Mouse (Mus musculus): Measurements from ENCODE around the gene Fgfr2. TPM values are rescaled to one million over a fixed set of nuclear protein-coding genes. Genes with fewer than 3 reads are reported as not detected.
A peak's percentile ranks its signal among the peaks of the same experiment; 100 is the strongest.

Gene Fgfr2
- polyA plus RNA-seq, 1 experiment from 2014 or later = 86.9 TPM

GRCm38 (mm10) chr7:133159519-133159918 lies 36.4 kb upstream of the Fgfr2 start:
- Histone ChIP-seq H3K9me3 (ENCODE audit: control insufficient read depth, low read length) (no peaks in the 10 kb centered on the region), H3K27me3 (ENCODE audit: control insufficient read depth, insufficient read depth, low read length) (no peaks in the 10 kb centered on the region), H3K4me2 (ENCODE audit: low read depth) (no peak overlapping the region), H3K27ac (ENCODE audit: low read depth, low read length) (no peak overlapping the region), H3K36me3 (ENCODE audit: control insufficient read depth, insufficient read depth, low read length) (no peaks in the 10 kb centered on the region), H3K4me1 (ENCODE audit: control insufficient read depth, insufficient read depth, low read length) (no peaks in the 10 kb centered on the region), H3K4me3 (ENCODE audit: low read depth, low read length) (no peak overlapping the region), H3K9ac (ENCODE audit: low read length) (no peak overlapping the region)
- DNase-seq (ENCODE audit: low spot score) (no peak), ATAC-seq (ENCODE audit: insufficient read depth, low FRiP score, low TSS enrichment) (no peak)
- 92% methylated on average over 3 of the region's 3 CpGs for WGBS

GRCm38 (mm10) chr7:133155621-133156020 lies 32.5 kb upstream of the Fgfr2 start:
- 85% methylated on average over 12 of the region's 12 CpGs for WGBS
- DNase-seq (ENCODE audit: low spot score) (no peak), ATAC-seq (ENCODE audit: insufficient read depth, low FRiP score, low TSS enrichment) (no peak)
- no peaks in the 10 kb centered on the region for H3K9me3 ChIP-seq (ENCODE audit: control insufficient read depth, low read length)
- no peak overlapping the region for H3K27ac ChIP-seq (ENCODE audit: low read depth, low read length)
- no peak overlapping the region for H3K4me2 ChIP-seq (ENCODE audit: low read depth)
- no peaks in the 10 kb centered on the region for H3K27me3 ChIP-seq (ENCODE audit: control insufficient read depth, insufficient read depth, low read length)
- H3K4me1 ChIP-seq (ENCODE audit: control insufficient read depth, insufficient read depth, low read length) = no peaks in the 10 kb centered on the region
- H3K36me3 ChIP-seq (ENCODE audit: control insufficient read depth, insufficient read depth, low read length) = no peaks in the 10 kb centered on the region
- H3K4me3 ChIP-seq (ENCODE audit: low read depth, low read length) = no peak overlapping the region
- no peak overlapping the region for H3K9ac ChIP-seq (ENCODE audit: low read length)

- no peak for DNase-seq (ENCODE audit: low spot score)
- Histone ChIP-seq H3K4me3 (ENCODE audit: low read depth, low read length) (no peak overlapping the region), H3K4me2 (ENCODE audit: low read depth) (no peak overlapping the region), H3K27ac (ENCODE audit: low read depth, low read length) (no peak overlapping the region), H3K9me3 (ENCODE audit: control insufficient read depth, low read length) (no peaks in the 10 kb centered on the region), H3K4me1 (ENCODE audit: control insufficient read depth, insufficient read depth, low read length) (no peaks in the 10 kb centered on the region), H3K27me3 (ENCODE audit: control insufficient read depth, insufficient read depth, low read length) (no peaks in the 10 kb centered on the region), H3K36me3 (ENCODE audit: control insufficient read depth, insufficient read depth, low read length) (no peaks in the 10 kb centered on the region), H3K9ac (ENCODE audit: low read length) (no peak overlapping the region)
- WGBS = 75% methylated on average over 6 of the region's 6 CpGs
- ATAC-seq (ENCODE audit: insufficient read depth, low FRiP score, low TSS enrichment) = no peak
Measured at GRCm38 (mm10) chr7:133154846-133155245, 31.7 kb upstream of the Fgfr2 start.

GRCm38 (mm10) chr7:133139689-133140336 lies 16.7 kb upstream of the Fgfr2 start:
- no peaks in the 10 kb centered on the region for H3K4me1 ChIP-seq (ENCODE audit: control insufficient read depth, insufficient read depth, low read length)
- 88% methylated on average over 8 of the region's 8 CpGs for WGBS

GRCm38 (mm10) chr7:133133552-133133951 lies 10.4 kb upstream of the Fgfr2 start:
- DNase-seq (ENCODE audit: low spot score) = no peak
- H3K27ac ChIP-seq (ENCODE audit: low read depth, low read length) = no peak overlapping the region
- H3K36me3 ChIP-seq (ENCODE audit: control insufficient read depth, insufficient read depth, low read length) = no peaks in the 10 kb centered on the region
- H3K4me2 ChIP-seq (ENCODE audit: low read depth) = no peak overlapping the region
- H3K27me3 ChIP-seq (ENCODE audit: control insufficient read depth, insufficient read depth, low read length) = no peaks in the 10 kb centered on the region
- no peak for ATAC-seq (ENCODE audit: insufficient read depth, low FRiP score, low TSS enrichment)
- WGBS = 76% methylated on average over 5 of the region's 5 CpGs
- H3K4me3 ChIP-seq (ENCODE audit: low read depth, low read length) = no peak overlapping the region
- H3K9ac ChIP-seq (ENCODE audit: low read length) = no peak overlapping the region
- no peaks in the 10 kb centered on the region for H3K9me3 ChIP-seq (ENCODE audit: control insufficient read depth, low read length)
- H3K4me1 ChIP-seq (ENCODE audit: control insufficient read depth, insufficient read depth, low read length) = no peaks in the 10 kb centered on the region

More at GRCm38 (mm10) chr7:133139689-133140336, 16.7 kb upstream of the Fgfr2 start:
- Histone ChIP-seq H3K4me2 (ENCODE audit: low read depth) (no peak overlapping the region), H3K27me3 (ENCODE audit: control insufficient read depth, insufficient read depth, low read length) (no peaks in the 10 kb centered on the region), H3K4me3 (ENCODE audit: low read depth, low read length) (no peak overlapping the region), H3K9me3 (ENCODE audit: control insufficient read depth, low read length) (no peaks in the 10 kb centered on the region), H3K9ac (ENCODE audit: low read length) (no peak overlapping the region), H3K27ac (ENCODE audit: low read depth, low read length) (no peak overlapping the region), H3K36me3 (ENCODE audit: control insufficient read depth, insufficient read depth, low read length) (no peaks in the 10 kb centered on the region)
- peak; percentile 2 for DNase-seq (ENCODE audit: low spot score)
- no peak for ATAC-seq (ENCODE audit: insufficient read depth, low FRiP score, low TSS enrichment)

GRCm38 (mm10) chr7:133132702-133133101 lies 9.6 kb upstream of the Fgfr2 start:
- Histone ChIP-seq H3K9me3 (ENCODE audit: control insufficient read depth, low read length) (no peaks in the 10 kb centered on the region), H3K27ac (ENCODE audit: low read depth, low read length) (no peak overlapping the region), H3K4me2 (ENCODE audit: low read depth) (no peak overlapping the region), H3K27me3 (ENCODE audit: control insufficient read depth, insufficient read depth, low read length) (no peaks in the 10 kb centered on the region), H3K4me3 (ENCODE audit: low read depth, low read length) (no peak overlapping the region), H3K36me3 (ENCODE audit: control insufficient read depth, insufficient read depth, low read length) (no peaks in the 10 kb centered on the region), H3K9ac (ENCODE audit: low read length) (no peak overlapping the region), H3K4me1 (ENCODE audit: control insufficient read depth, insufficient read depth, low read length) (no peaks in the 10 kb centered on the region)
- DNase-seq (ENCODE audit: low spot score) (no peak), ATAC-seq (ENCODE audit: insufficient read depth, low FRiP score, low TSS enrichment) (no peak)
- WGBS = 94% methylated on average over 5 of the region's 5 CpGs

- no peaks in the 10 kb centered on the region for H3K27me3 ChIP-seq (ENCODE audit: control insufficient read depth, insufficient read depth, low read length)
- H3K4me1 ChIP-seq (ENCODE audit: control insufficient read depth, insufficient read depth, low read length) = peaks cover 11% of the 10 kb centered on the region
- H3K9ac ChIP-seq (ENCODE audit: low read length) = peak overlapping the region; percentile 99
- DNase-seq (ENCODE audit: low spot score) (peak; percentile 33), ATAC-seq (ENCODE audit: insufficient read depth, low FRiP score, low TSS enrichment) (no peak)
- no peaks in the 10 kb centered on the region for H3K9me3 ChIP-seq (ENCODE audit: control insufficient read depth, low read length)
- WGBS = 3% methylated on average over 34 of the region's 34 CpGs
- H3K4me3 ChIP-seq (ENCODE audit: low read depth, low read length) = peak overlapping the region; percentile 95
- no peaks in the 10 kb centered on the region for H3K36me3 ChIP-seq (ENCODE audit: control insufficient read depth, insufficient read depth, low read length)
- H3K27ac ChIP-seq (ENCODE audit: low read depth, low read length) = peak overlapping the region; percentile 99; the same call in 1 of the 2 replicates
- H3K4me2 ChIP-seq (ENCODE audit: low read depth) = peak overlapping the region; percentile 98
Measured at GRCm38 (mm10) chr7:133124701-133125485, 1.7 kb upstream of the Fgfr2 start.

- H3K27ac ChIP-seq (ENCODE audit: low read depth, low read length) = peak within 1 kb of the TSS; percentile 99
- peak within 1 kb of the TSS; percentile 98 for H3K4me2 ChIP-seq (ENCODE audit: low read depth)
- peaks cover 14% of the 10 kb centered on the region for H3K4me1 ChIP-seq (ENCODE audit: control insufficient read depth, insufficient read depth, low read length)
- H3K36me3 ChIP-seq (ENCODE audit: control insufficient read depth, insufficient read depth, low read length) = no peaks in the 10 kb centered on the region
- no peaks in the 10 kb centered on the region for H3K9me3 ChIP-seq (ENCODE audit: control insufficient read depth, low read length)
- peak within 1 kb of the TSS; percentile 99 for H3K9ac ChIP-seq (ENCODE audit: low read length)
- peak within 1 kb of the TSS; percentile 95 for H3K4me3 ChIP-seq (ENCODE audit: low read depth, low read length)
- H3K27me3 ChIP-seq (ENCODE audit: control insufficient read depth, insufficient read depth, low read length) = no peaks in the 10 kb centered on the region
- ATAC-seq (ENCODE audit: insufficient read depth, low FRiP score, low TSS enrichment) (peak; percentile 60), DNase-seq (ENCODE audit: low spot score) (peak; percentile 85)
- WGBS = under 1% methylated on average over 59 of the region's 59 CpGs
Measured at GRCm38 (mm10) chr7:133123999-133124700, 1.0 kb upstream of the Fgfr2 start, which contains the start of gene Ctbp2. Ctbp2 (minus strand) TSS chr7:133124354.
